Mouse (Mus musculus) MN1 (cell line): ENCODE data around the gene Adss.
"Not testable (repeated sequence)": the region's sequence is repeated elsewhere in the genome, so short reads cannot be mapped to it uniquely, and the experiment has no call there.

Experiments
- DNase-seq: peaks from one replicate; pipeline ENCODE4 v3.0.0-alpha.2; 2016; ENCODE audit warnings: low spot score

The Adss gene

DNA sequence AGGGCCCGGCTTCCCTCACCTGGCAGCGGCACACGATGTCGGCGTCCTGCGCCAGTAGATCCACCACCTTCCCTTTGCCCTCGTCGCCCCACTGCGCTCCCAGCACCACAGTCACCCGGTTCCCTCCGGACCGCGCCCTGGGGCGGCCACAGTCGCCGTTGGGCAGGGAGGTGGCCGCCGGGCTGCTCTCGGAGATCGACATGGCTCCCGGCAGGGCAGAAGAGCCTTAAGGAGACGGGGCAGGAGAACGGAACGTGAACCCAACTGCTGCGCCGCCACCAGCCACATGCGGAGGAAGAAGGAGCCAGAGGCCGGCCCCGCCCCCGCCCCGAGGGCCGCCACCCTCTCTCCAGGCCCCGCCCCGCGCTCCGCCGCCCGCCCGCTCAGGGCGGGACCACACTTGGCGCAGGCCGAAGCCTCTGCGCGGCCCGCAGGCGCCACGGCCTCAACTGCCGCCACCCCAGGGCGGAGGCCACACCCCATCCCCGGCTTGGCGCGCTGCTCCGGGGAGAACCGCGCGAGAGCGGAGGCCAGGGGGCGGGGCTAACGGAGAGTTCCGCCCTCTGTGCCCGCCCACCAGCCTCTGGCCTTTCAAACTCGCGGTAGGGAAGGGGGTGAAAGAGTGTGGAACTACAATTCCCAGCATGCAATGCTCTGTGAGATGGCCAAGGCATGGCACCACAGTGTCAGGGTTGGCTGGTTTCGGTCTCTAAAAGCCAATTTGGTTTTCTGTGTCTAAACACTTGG lies at the start of gene Adss:
Gene Adss (minus strand): TSS at position 319 of the 747 bp plus-strand sequence.
- peak; percentile 99 for DNase-seq

GRCm38 (mm10) chr1:177845812-177846211 lies 49.5 kb upstream of the Adss start:
- DNase-seq = not testable (repeated sequence)

DNA sequence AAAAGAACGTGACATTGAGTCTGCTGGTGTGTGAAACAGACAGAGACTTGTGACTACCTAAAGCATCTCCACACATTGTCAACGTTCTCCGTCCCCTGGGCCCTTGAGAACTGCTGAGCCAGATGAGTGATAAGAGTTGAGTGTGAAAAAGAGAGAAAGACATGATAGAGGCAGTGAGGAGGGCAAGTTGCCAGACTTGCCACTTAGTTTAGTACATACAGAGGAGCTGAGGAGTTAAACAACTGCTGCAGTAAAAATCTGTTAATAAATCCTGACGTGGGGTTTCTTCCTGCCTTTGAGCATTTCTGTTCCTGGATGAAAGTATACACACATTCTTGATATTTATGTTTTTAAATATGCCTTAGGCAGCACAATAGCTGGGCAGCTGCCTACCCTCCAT lies 31.5 kb upstream of the Adss start:
- not testable (repeated sequence) for DNase-seq

- DNase-seq = not testable (repeated sequence)
Observed at GRCm38 (mm10) chr1:177806772-177807171, 10.5 kb upstream of the Adss start.

- no peak for DNase-seq
Observed at GRCm38 (mm10) chr1:177803511-177803910, 7.2 kb upstream of the Adss start.

DNA sequence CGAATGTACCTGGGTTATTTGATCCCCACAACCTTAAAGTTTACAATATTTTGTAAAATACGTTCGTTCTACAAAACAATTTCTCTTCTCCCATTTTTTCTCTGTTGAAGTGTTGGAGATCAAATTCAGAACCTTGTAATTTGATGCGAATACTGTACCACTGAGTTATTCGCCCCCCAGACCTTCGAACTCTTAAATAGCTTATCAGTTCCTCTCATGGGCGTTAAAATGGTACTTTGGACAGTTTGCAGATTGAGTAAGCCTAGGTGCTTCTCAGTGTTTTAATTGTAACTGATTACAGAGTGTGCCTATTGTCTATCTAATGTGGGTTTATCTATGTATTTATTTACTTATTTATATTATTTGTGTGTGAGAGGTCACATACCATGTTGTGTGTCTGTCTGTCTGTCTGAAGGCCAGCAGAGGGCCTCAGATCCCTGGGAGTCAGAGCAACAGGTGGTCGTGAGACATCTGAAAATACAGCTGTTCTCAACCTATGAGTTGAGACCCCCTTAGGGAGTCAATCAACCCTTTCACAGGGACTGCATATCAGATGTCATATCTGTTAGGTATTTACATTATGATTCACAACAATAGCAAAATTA lies 942 bp upstream of the Adss start:
- peak; percentile 29 for DNase-seq

- DNase-seq = peak; percentile 71
Observed at GRCm38 (mm10) chr1:177795421-177796192, 704 bp downstream of the Adss start.

GRCm38 (mm10) chr1:177794866-177795265 lies 1.4 kb downstream of the Adss start:
- no peak for DNase-seq

DNA sequence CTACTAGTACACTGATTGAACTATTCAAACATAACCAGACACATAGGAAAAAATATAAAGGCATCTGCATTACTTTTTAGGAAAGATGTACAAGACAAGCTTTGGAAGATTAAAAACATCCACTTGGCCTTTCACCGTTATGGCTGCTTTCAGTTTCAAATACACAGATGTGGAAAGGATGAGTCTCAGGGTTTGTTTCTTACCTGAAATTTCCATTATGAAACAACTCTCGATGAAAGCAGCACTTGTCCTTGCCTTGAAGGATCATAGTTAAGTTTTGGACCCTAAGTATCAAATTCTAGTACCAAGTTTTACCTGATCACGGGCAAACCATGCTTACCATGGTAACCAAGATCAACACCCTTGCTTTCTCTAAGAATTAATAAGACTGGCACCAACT lies 3.5 kb downstream of the Adss start:
- DNase-seq = no peak

- no peak for DNase-seq
Observed at GRCm38 (mm10) chr1:177777397-177777796, 18.9 kb downstream of the Adss start.

- DNase-seq = no peak
Observed at GRCm38 (mm10) chr1:177768931-177769330, 27.4 kb downstream of the Adss start.

DNA sequence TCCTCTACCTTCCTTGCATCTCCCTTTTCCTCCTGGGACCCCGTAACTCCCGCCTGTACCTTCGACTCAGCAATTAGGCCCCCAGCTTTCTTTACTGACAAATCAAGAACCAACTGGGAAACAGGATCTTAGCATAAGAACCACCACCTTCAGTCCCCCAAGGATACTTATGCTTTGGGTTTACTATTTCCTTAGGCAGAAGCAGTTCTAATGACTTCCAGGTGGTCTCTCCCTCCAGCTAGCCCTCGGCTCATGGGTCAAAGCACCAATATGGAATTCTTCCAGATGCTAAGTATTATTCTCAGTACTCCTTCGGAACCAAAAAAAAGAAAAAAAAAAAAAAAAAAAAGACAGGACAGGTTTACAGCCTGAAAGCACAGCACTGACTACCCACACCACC lies 39.1 kb downstream of the Adss start:
- DNase-seq = no peak

- DNase-seq = no peak
Observed at GRCm38 (mm10) chr1:177753496-177753895, 42.8 kb downstream of the Adss start.

- DNase-seq = no peak
Observed at GRCm38 (mm10) chr1:177747869-177748540, 48.3 kb downstream of the Adss start.

DNA sequence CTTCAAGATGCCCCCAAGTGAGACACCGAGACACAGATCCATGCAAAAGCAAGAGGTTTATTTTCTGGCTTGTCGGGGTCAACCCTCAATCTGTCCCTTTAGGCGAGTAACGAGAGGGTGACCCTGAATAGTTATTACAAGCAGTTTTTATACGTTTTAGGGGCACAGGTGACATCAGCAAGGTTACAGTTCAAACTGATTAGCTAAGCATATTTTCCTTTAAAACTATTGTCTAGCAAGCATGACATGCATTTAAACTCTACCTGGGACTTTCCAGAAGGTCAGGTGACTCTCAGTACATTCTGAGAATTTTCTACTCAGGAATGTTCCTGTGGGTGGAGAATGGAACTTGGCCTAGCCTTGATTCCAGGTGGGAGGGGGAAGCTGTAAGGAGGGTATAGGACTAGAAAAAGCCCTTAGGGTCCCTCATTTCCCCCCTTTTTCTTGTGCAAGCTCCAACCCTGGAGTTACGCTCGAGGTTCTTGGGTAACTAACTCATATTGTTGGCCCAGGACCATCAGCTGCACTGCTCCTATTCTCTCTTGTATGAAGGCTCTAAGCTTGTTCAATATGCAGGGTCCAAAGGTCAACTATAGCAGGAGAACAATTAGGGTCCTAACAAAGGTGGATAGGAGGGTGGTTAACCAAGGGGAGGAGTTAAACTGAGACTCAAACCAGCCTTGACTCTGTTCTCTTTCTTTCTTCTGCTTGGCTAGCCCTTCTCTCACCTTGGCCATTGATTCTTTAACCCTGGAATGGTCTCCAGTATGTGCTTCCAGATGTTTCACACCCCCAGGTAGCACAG lies 51.6 kb downstream of the Adss start:
- DNase-seq = no peak

DNA sequence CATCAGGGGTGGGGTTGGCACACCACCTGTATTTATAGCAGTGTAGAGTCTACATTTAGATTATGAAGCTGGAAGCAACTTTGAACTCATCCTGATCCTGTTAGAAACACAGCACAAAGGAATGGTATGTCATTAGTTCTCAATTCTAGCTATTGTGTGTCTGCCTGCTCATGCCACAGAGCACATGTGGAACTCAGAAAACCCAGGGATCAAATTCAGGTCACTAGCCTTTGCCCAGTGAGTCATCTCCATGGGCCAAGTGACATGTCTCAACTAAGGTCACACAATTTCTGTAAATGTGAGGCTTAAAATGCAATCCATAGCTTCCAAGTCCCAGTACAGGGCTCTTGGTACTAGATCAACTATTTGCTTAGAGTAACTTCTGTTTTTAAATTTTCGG lies 54.2 kb downstream of the Adss start:
- DNase-seq = no peak

DNA sequence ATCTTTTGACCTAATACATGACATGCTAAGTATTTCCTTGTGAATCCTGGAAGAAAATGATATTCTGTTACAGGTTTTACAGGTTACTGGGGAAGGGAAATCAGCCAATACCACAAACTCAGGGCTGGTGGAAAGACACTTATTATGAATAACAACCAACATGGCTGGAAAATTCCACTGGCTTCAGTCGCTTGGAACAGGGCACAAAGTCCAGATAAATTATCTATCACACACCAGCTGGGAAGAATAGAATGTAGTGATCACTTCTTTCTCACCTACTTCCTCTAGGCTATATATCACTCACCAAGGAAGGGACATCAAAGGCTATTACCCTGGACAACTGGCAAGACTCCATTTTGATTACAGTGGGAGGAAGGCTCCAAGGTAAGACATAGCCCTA lies 55.6 kb downstream of the Adss start:
- no peak for DNase-seq

- no peak for DNase-seq
Observed at GRCm38 (mm10) chr1:177737505-177738105, 58.7 kb downstream of the Adss start.

DNA sequence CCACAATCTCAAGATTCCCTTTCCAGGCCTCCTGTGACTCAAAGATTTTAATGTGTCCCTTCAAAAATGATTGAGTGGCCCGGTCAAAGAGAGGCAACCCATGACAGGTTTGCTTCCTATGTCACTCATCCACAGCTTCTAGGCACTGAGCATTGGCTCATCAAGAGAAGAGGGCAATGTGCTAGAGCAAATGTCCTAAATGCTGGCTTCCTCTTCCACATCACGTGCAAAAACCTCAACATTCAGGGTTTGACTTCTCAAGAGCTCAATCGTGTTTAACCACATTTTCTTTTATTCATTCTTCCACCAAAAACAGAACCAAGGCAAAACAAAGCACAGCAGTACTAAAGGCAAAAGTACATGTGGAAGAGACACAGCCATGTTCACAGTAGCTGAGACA lies 64.3 kb downstream of the Adss start:
- no peak for DNase-seq

- DNase-seq = no peak
Observed at GRCm38 (mm10) chr1:177729043-177730024, 67.0 kb downstream of the Adss start, which contains the start of gene 1700016C15Rik. 1700016C15Rik (plus strand) TSS chr1:177729814.
